Mouse (Mus musculus) midbrain, embryonic 16.5 days (tissue): ENCODE data around the gene Sidt1. TPM values are rescaled to one million over a fixed set of nuclear protein-coding genes. Genes with fewer than 3 reads are reported as not detected.
"Not testable (repeated sequence)": the region's sequence is repeated elsewhere in the genome, so short reads cannot be mapped to it uniquely, and the experiment has no call there.

Experiments used
- ATAC-seq: fragments of 200-750 bp; cut with Nextera tagmentation; 2 replicates; pipeline ENCODE4 v1.8.0; 2017; ENCODE audit warnings: moderate TSS enrichment
- H3K27ac ChIP-seq: fragments of 300-500 bp; sonication (generic); 2 replicates; pipeline ENCODE4 v1.5.1; 2014; ENCODE audit warnings: mild to moderate bottlenecking, low read length, mixed read lengths
- H3K27me3 ChIP-seq: fragments of 300-500 bp; sonication (generic); 2 replicates; pipeline ENCODE4 v1.6.1; 2014; ENCODE audit warnings: low read depth, low read length, mixed read lengths; ENCODE audit not compliant: control insufficient read depth, insufficient read depth
- H3K36me3 ChIP-seq: fragments of 300-500 bp; sonication (generic); 2 replicates; pipeline ENCODE4 v1.6.1; 2014; ENCODE audit warnings: mild to moderate bottlenecking, low read length, moderate library complexity, mixed read lengths; ENCODE audit not compliant: control insufficient read depth, insufficient read depth
- H3K4me1 ChIP-seq: fragments of 300-500 bp; sonication (generic); 2 replicates; pipeline ENCODE4 v1.6.1; 2014; ENCODE audit warnings: mild to moderate bottlenecking, low read length, mixed read lengths; ENCODE audit not compliant: control insufficient read depth, insufficient read depth
- H3K4me2 ChIP-seq: fragments of 300-500 bp; sonication (generic); 2 replicates; pipeline ENCODE4 v1.6.1; 2014; ENCODE audit warnings: mild to moderate bottlenecking, low read length, mixed read lengths
- H3K4me3 ChIP-seq: fragments of 300-500 bp; sonication (generic); 2 replicates; pipeline ENCODE4 v1.5.1; 2014; ENCODE audit warnings: low read depth, mild to moderate bottlenecking, low read length, moderate library complexity, mixed read lengths
- H3K9ac ChIP-seq: fragments of 300-500 bp; sonication (generic); 2 replicates; pipeline ENCODE4 v1.6.1; 2014; ENCODE audit warnings: low read depth, low read length, mixed read lengths
- H3K9me3 ChIP-seq: fragments of 300-500 bp; sonication (generic); replicated peaks from 2 replicates; pipeline ENCODE4 v1.6.1; 2014; ENCODE audit warnings: mild to moderate bottlenecking, low read length, mixed read lengths; ENCODE audit not compliant: control insufficient read depth, poor library complexity, severe bottlenecking
- WGBS: fragments of 180-500 bp; shearing (Covaris S2); extraction: QIAGEN DNeasy Blood & Tissue Kit; methylation state at CpG from one replicate; pipeline ENCODE4 v1.1.7; 2014; 5-methylcytosine and 5-hydroxymethylcytosine counted together
- polyA plus RNA-seq: library from polyadenylated mRNA; unstranded; fragments of >200 nt; fragmentation: Nextera tagmentation; extraction: Ambion mirVana; gene quantifications from 2 replicates; pipeline ENCODE4 v1.2.1, GENCODE M21; 2015

Sidt1 gene
- polyA plus RNA-seq, 1 experiment from 2014 or later: 11.9 TPM

DNA sequence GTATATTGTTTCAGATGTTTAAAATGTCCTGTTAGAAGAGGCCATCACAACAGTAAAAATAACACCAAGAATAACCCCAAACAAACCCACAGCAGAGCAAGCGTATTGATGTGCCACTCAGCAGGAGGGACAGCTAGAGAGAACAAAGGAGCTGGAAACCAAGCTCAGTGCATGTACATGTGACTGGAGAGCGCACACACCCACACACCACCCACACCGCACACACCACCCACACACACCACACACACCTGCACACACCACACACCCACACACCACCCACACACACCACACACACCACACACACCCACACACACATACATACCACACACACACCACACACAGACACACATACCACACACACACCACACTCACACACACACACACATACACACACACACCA lies 12.8 kb downstream of the Sidt1 start:
- no peak overlapping the region for H3K4me3 ChIP-seq
- no peaks in the 10 kb centered on the region for H3K9me3 ChIP-seq
- no peaks in the 10 kb centered on the region for H3K4me1 ChIP-seq
- H3K9ac ChIP-seq: no peak overlapping the region
- no peak overlapping the region for H3K27ac ChIP-seq
- 0 out of 2 replicates have a peak, but pooled peaks have one; percentile 25 for ATAC-seq
- no peaks in the 10 kb centered on the region for H3K27me3 ChIP-seq
- no peaks in the 10 kb centered on the region for H3K36me3 ChIP-seq
- WGBS: 49% methylated on average over 3 of the region's 3 CpGs
- no peak overlapping the region for H3K4me2 ChIP-seq

- no peak overlapping the region for H3K4me3 ChIP-seq
- H3K9me3 ChIP-seq: no peaks in the 10 kb centered on the region
- no peak overlapping the region for H3K9ac ChIP-seq
- H3K36me3 ChIP-seq: no peaks in the 10 kb centered on the region
- H3K4me2 ChIP-seq: no peak overlapping the region
- 83% methylated on average over 4 of the region's 4 CpGs for WGBS
- no peak for ATAC-seq
- no peak overlapping the region for H3K27ac ChIP-seq
- H3K4me1 ChIP-seq: no peaks in the 10 kb centered on the region
- H3K27me3 ChIP-seq: no peaks in the 10 kb centered on the region
Measured at GRCm38 (mm10) chr16:44316350-44316749, 16.6 kb downstream of the Sidt1 start.

DNA sequence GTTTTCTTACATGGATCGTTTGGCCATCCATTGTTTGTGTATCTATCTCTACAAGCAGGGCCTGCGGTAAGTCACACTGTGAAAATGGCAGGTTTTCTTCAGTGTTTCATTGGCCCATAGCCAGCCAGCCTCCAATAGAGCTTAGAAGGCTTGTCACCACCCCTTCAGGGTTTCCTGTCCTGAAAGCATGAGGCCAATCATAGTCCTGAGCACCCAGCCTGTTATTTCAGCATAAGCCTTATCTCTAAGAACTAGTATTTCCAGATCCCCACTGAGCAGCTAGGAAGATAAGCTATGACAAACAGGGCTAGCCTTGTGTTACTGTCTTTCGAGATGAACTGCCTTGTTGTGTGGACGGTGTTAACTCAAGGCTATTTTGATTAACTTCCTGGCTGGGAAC lies 19.6 kb downstream of the Sidt1 start:
- 79% methylated on average over 4 of the region's 4 CpGs for WGBS
- no peaks in the 10 kb centered on the region for H3K27me3 ChIP-seq
- no peak for ATAC-seq
- H3K4me2 ChIP-seq: no peak overlapping the region
- no peak overlapping the region for H3K4me3 ChIP-seq
- H3K36me3 ChIP-seq: no peaks in the 10 kb centered on the region
- H3K9me3 ChIP-seq: no peaks in the 10 kb centered on the region
- no peak overlapping the region for H3K9ac ChIP-seq
- no peaks in the 10 kb centered on the region for H3K4me1 ChIP-seq
- H3K27ac ChIP-seq: no peak overlapping the region

- no peaks in the 10 kb centered on the region for H3K36me3 ChIP-seq
- no peak overlapping the region for H3K4me2 ChIP-seq
- H3K4me3 ChIP-seq: no peak overlapping the region
- no peaks in the 10 kb centered on the region for H3K9me3 ChIP-seq
- WGBS: 61% methylated on average over 3 of the region's 3 CpGs
- H3K27me3 ChIP-seq: no peaks in the 10 kb centered on the region
- no peak overlapping the region for H3K27ac ChIP-seq
- H3K9ac ChIP-seq: no peak overlapping the region
- no peaks in the 10 kb centered on the region for H3K4me1 ChIP-seq
- ATAC-seq: no peak
Measured at GRCm38 (mm10) chr16:44305606-44306005, 27.4 kb downstream of the Sidt1 start.

GRCm38 (mm10) chr16:44303822-44304221 lies 29.2 kb downstream of the Sidt1 start:
- Histone ChIP-seq H3K4me2 (no peak overlapping the region), H3K9ac (no peak overlapping the region), H3K36me3 (no peaks in the 10 kb centered on the region), H3K27ac (no peak overlapping the region), H3K9me3 (no peaks in the 10 kb centered on the region; the same call in 1 of the 2 replicates), H3K27me3 (no peaks in the 10 kb centered on the region), H3K4me1 (no peaks in the 10 kb centered on the region), H3K4me3 (no peak overlapping the region)
- no peak for ATAC-seq
- WGBS: 80% methylated on average over 2 of the region's 2 CpGs

DNA sequence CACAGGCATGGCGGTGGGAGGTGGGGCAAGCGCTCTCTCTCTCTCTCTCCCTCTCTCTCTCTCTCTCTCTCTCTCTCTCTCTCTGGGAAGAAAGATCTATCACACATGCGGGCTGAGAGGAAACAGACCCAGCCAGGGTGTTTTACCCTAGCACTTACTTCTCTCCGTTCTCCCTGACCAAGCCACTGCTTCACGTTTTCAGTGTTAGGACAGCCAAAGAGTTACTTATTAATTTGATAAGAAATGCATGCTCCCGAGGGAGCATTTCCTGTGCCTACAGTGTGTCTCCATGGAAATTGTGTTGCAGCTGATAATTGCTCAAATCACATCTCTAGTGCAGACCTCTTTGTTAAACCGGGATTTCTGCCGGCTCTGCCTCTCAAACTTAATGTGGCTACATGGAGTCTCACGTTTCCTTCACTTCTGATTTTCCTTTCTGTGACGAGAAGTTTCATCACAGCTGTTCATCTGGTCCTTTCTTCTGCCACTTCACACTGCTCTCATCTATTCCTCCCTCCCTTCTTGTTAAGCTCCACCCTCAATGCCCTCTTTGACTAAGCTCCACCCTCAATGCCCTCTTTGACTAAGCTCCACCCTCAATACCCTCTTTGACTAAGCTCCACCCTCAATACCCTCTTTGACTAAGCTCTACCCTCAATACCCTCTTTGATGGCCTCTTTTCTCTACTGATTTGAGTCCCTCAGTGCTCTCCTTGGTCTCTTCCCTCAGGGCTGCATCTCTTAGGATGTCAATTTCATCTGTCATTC lies 30.7 kb downstream of the Sidt1 start:
- Histone ChIP-seq H3K9ac (no peak overlapping the region), H3K27ac (no peak overlapping the region), H3K9me3 (no peaks in the 10 kb centered on the region; the same call in 1 of the 2 replicates), H3K4me3 (no peak overlapping the region), H3K36me3 (no peaks in the 10 kb centered on the region), H3K4me2 (peak overlapping the region; percentile 13; the same call in 1 of the 2 replicates), H3K27me3 (no peaks in the 10 kb centered on the region), H3K4me1 (no peaks in the 10 kb centered on the region)
- no peak for ATAC-seq
- 56% methylated on average over 10 of the region's 10 CpGs for WGBS

DNA sequence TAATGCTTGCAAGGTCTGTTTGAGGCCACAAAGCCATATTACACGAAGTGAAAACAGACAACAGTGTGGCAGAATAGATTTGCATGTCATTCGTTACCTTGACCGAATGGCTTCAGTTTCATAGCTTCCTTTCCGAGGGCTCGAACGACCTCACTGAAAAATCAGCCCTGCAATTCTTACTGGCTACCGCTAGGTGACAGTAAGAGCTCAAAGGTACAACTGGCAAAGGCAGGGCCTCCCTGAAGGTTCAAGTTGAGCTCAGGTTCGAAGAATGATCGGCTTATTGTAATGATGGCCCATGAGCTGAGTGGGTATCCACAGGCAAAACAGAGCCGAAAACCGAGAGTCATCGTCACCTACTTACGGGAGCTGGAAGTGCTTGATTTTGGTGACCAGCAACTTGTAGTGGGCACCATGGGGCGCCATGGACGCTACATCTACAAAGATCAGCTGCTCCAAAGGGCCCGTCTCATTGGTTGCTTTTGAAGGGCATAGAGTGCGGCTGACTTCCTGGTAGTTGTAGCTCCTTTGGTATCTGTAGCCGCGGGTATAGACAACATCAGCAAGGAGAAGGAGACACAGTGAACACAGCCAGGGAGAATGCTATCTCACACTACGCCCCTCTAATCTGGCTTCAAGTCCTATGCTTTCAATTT lies 33.4 kb downstream of the Sidt1 start:
- Histone ChIP-seq H3K4me2 (no peak overlapping the region), H3K4me3 (no peak overlapping the region), H3K9me3 (no peaks in the 10 kb centered on the region; the same call in 1 of the 2 replicates), H3K9ac (no peak overlapping the region), H3K27me3 (no peaks in the 10 kb centered on the region), H3K27ac (no peak overlapping the region), H3K4me1 (no peaks in the 10 kb centered on the region), H3K36me3 (no peaks in the 10 kb centered on the region)
- ATAC-seq: no peak
- 85% methylated on average over 20 of the region's 20 CpGs for WGBS

DNA sequence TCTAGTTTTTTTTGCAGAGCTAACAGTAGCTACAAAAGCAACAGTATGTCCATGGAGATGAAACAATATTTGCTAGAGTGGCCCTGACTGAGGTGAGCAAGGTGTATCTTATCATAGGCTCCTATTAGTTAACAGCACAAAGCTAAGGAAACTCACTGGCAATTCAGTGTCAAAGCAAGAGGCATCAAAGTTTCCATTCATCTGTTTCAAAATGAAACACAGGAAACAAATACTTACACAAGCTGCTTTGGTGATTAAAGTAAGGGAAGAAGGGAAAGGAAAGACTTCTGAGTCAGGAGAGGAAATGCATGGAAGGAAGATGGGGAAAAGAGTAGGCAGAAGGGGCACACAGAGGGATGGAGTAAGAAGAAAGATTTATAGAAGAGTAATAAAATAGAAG lies 39.0 kb downstream of the Sidt1 start:
- no peaks in the 10 kb centered on the region for H3K9me3 ChIP-seq
- H3K27me3 ChIP-seq: no peaks in the 10 kb centered on the region
- no peak for ATAC-seq
- H3K9ac ChIP-seq: no peak overlapping the region
- H3K36me3 ChIP-seq: no peaks in the 10 kb centered on the region
- H3K4me3 ChIP-seq: no peak overlapping the region
- H3K27ac ChIP-seq: no peak overlapping the region
- H3K4me2 ChIP-seq: no peak overlapping the region
- no peaks in the 10 kb centered on the region for H3K4me1 ChIP-seq

DNA sequence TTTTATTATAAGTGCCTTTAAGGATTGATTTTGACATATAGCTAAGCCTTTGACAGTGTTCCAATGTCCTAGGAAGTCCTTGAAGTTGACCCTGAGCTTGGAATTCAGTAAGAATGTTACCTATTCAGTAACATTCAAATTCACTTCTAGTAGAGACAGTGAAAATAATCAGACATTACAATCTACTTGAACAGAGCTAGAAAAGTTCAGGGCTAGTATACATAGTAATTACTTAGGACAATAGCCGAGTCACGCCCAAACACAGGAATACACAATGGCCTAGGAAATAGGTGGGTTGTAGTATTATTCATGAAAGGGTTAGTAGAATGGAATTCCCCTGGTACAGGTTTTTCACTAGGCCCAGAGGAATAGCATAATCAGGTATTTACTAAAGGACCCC lies 40.3 kb downstream of the Sidt1 start:
- ATAC-seq, H3K4me2 ChIP-seq, H3K9me3 ChIP-seq, H3K36me3 ChIP-seq, H3K9ac ChIP-seq, H3K27me3 ChIP-seq, H3K4me1 ChIP-seq, H3K27ac ChIP-seq, H3K4me3 ChIP-seq: not testable (repeated sequence)
- 98% methylated on average over 2 of the region's 2 CpGs for WGBS
